Mouse (Mus musculus): Measurements from ENCODE around the gene Otud7b. TPM values are rescaled to one million over a fixed set of nuclear protein-coding genes. Genes with fewer than 3 reads are reported as not detected.

Gene Otud7b
- polyA plus RNA-seq, 1 experiment from 2014 or later, result 20.7 TPM

GRCm38 (mm10) chr3:96070241-96070640, 34.1 kb upstream of the Otud7b start:
- no peaks in the 10 kb centered on the region for H3K36me3 ChIP-seq (ENCODE audit: insufficient read depth, low read length)
- no peaks in the 10 kb centered on the region for H3K27me3 ChIP-seq (ENCODE audit: insufficient read depth, low read length)
- H3K4me2 ChIP-seq (ENCODE audit: low read length), result no peak overlapping the region
- ATAC-seq (replicated peaks; ENCODE audit: low FRiP score, low read depth) (no peak), DNase-seq (ENCODE audit: low spot score) (no peak)
- H3K27ac ChIP-seq, result no peak overlapping the region
- no peak for TF ChIP-seq CTCF (IDR thresholded peaks at IDR 0.05; ENCODE audit: low read depth)
- no peaks in the 10 kb centered on the region for H3K4me1 ChIP-seq (replicated peaks; ENCODE audit: insufficient read depth, low read length)
- no peak overlapping the region for H3K9ac ChIP-seq (ENCODE audit: low read depth, low read length)
- no peaks in the 10 kb centered on the region for H3K9me3 ChIP-seq (replicated peaks; ENCODE audit: low read length)
- 52% methylated on average over 4 of the region's 4 CpGs for WGBS
- no peak overlapping the region for H3K4me3 ChIP-seq (replicated peaks; ENCODE audit: low read depth, low read length)

DNA sequence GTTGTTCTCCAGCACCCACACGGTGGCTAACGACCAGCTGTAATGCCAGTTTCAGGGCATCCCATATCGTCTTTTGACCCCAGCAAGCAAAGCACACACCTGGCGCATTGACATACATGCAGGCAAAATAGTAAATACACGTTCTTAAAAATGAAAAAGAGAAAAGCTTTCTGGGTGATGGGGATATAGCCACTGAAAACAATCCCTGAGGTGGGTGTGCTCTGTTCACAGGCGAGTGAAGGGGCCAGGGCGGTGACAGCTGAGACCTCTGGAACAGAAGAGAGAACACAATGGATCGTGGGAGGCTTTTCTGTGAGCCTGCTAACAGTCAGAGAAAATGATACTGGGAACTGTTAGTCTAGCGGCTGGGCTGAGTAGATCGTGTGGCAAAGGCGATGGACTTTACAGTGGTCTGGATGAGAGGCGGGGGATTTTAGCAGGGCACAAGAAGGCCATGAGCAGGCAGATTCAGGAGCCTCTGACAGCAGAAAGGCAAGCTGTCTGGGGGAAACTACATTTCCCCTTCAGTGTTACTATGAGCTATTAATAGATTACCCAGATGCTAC, 31.3 kb upstream of the Otud7b start:
- no peak for TF ChIP-seq CTCF (IDR thresholded peaks at IDR 0.05; ENCODE audit: low read depth)
- peak overlapping the region; percentile 31 for H3K4me2 ChIP-seq (ENCODE audit: low read length)
- ATAC-seq (replicated peaks; ENCODE audit: low FRiP score, low read depth), result no peak

GRCm38 (mm10) chr3:96078066-96078465, 26.3 kb upstream of the Otud7b start:
- Histone ChIP-seq H3K9ac (ENCODE audit: low read depth, low read length) (no peak overlapping the region), H3K4me1 (replicated peaks; ENCODE audit: insufficient read depth, low read length) (no peaks in the 10 kb centered on the region), H3K9me3 (replicated peaks; ENCODE audit: low read length) (no peaks in the 10 kb centered on the region), H3K27me3 (ENCODE audit: insufficient read depth, low read length) (no peaks in the 10 kb centered on the region), H3K4me3 (replicated peaks; ENCODE audit: low read depth, low read length) (no peak overlapping the region), H3K27ac (no peak overlapping the region), H3K4me2 (ENCODE audit: low read length) (no peak overlapping the region), H3K36me3 (ENCODE audit: insufficient read depth, low read length) (no peaks in the 10 kb centered on the region)
- no peak for TF ChIP-seq CTCF (IDR thresholded peaks at IDR 0.05; ENCODE audit: low read depth)
- DNase-seq (ENCODE audit: low spot score) (no peak), ATAC-seq (replicated peaks; ENCODE audit: low FRiP score, low read depth) (no peak)
- WGBS, result 83% methylated on average over 6 of the region's 6 CpGs

More for the DNA sequence above, 31.3 kb upstream of the Otud7b start:
- WGBS, result 41% methylated on average over 12 of the region's 12 CpGs
- no peaks in the 10 kb centered on the region for H3K36me3 ChIP-seq (ENCODE audit: insufficient read depth, low read length)
- no peaks in the 10 kb centered on the region for H3K27me3 ChIP-seq (ENCODE audit: insufficient read depth, low read length)
- H3K4me3 ChIP-seq (replicated peaks; ENCODE audit: low read depth, low read length), result no peak overlapping the region
- no peaks in the 10 kb centered on the region for H3K4me1 ChIP-seq (replicated peaks; ENCODE audit: insufficient read depth, low read length)
- no peak overlapping the region for H3K9ac ChIP-seq (ENCODE audit: low read depth, low read length)
- H3K9me3 ChIP-seq (replicated peaks; ENCODE audit: low read length), result no peaks in the 10 kb centered on the region
- H3K27ac ChIP-seq, result no peak overlapping the region
- peak; percentile 77 for DNase-seq (ENCODE audit: low spot score)

- DNase-seq (ENCODE audit: low spot score) (no peak), ATAC-seq (replicated peaks; ENCODE audit: low FRiP score, low read depth) (no peak)
- no peak for TF ChIP-seq CTCF (IDR thresholded peaks at IDR 0.05; ENCODE audit: low read depth)
- no peaks in the 10 kb centered on the region for H3K36me3 ChIP-seq (ENCODE audit: insufficient read depth, low read length)
- H3K9ac ChIP-seq (ENCODE audit: low read depth, low read length), result no peak overlapping the region
- no peak overlapping the region for H3K4me3 ChIP-seq (replicated peaks; ENCODE audit: low read depth, low read length)
- H3K4me1 ChIP-seq (replicated peaks; ENCODE audit: insufficient read depth, low read length), result no peaks in the 10 kb centered on the region
- no peaks in the 10 kb centered on the region for H3K27me3 ChIP-seq (ENCODE audit: insufficient read depth, low read length)
- H3K27ac ChIP-seq, result no peak overlapping the region
- H3K9me3 ChIP-seq (replicated peaks; ENCODE audit: low read length), result no peaks in the 10 kb centered on the region
- no peak overlapping the region for H3K4me2 ChIP-seq (ENCODE audit: low read length)
- 46% methylated on average over 3 of the region's 3 CpGs for WGBS
Measured at GRCm38 (mm10) chr3:96078711-96079110, 25.6 kb upstream of the Otud7b start.

- Histone ChIP-seq H3K9me3 (replicated peaks; ENCODE audit: low read length) (no peaks in the 10 kb centered on the region), H3K27me3 (ENCODE audit: insufficient read depth, low read length) (no peaks in the 10 kb centered on the region), H3K36me3 (ENCODE audit: insufficient read depth, low read length) (no peaks in the 10 kb centered on the region), H3K9ac (ENCODE audit: low read depth, low read length) (no peak overlapping the region), H3K4me1 (replicated peaks; ENCODE audit: insufficient read depth, low read length) (no peaks in the 10 kb centered on the region), H3K4me2 (ENCODE audit: low read length) (no peak overlapping the region), H3K27ac (no peak overlapping the region), H3K4me3 (replicated peaks; ENCODE audit: low read depth, low read length) (no peak overlapping the region)
- ATAC-seq (replicated peaks; ENCODE audit: low FRiP score, low read depth) (no peak), DNase-seq (ENCODE audit: low spot score) (peak; percentile 59)
- peak; percentile 78 for TF ChIP-seq CTCF (IDR thresholded peaks at IDR 0.05; ENCODE audit: low read depth)
- 72% methylated on average over 1 of the region's 1 CpGs for WGBS
Measured at GRCm38 (mm10) chr3:96081006-96081405, 23.3 kb upstream of the Otud7b start.

DNA sequence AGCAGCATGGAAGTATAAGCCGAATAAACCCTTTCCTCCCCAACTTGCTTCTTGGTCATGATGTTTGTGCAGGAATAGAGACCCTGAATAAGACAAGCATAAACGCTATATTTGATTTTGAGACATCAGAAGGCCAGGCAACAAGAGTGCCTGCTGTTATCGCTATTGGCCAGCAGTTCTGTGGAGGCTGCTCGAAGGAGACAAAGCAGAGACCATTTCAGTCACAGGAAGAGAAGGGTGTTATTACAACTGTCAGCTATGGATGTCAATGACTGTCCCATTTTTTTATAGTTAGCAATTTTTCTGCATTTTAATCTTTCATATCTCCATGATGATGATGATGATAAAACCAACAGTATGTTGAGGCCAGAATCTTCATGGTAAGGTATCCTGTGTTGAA, 22.7 kb upstream of the Otud7b start:
- DNase-seq (ENCODE audit: low spot score), result no peak
- Histone ChIP-seq H3K36me3 (ENCODE audit: insufficient read depth, low read length) (no peaks in the 10 kb centered on the region), H3K4me3 (replicated peaks; ENCODE audit: low read depth, low read length) (no peak overlapping the region), H3K9me3 (replicated peaks; ENCODE audit: low read length) (no peaks in the 10 kb centered on the region), H3K9ac (ENCODE audit: low read depth, low read length) (no peak overlapping the region), H3K27ac (no peak overlapping the region), H3K4me1 (replicated peaks; ENCODE audit: insufficient read depth, low read length) (no peaks in the 10 kb centered on the region), H3K4me2 (ENCODE audit: low read length) (no peak overlapping the region), H3K27me3 (ENCODE audit: insufficient read depth, low read length) (no peaks in the 10 kb centered on the region)
- no peak for TF ChIP-seq CTCF (IDR thresholded peaks at IDR 0.05; ENCODE audit: low read depth)
- WGBS, result 88% methylated on average over 4 of the region's 4 CpGs
- no peak for ATAC-seq (replicated peaks; ENCODE audit: low FRiP score, low read depth)

GRCm38 (mm10) chr3:96082100-96082499, 22.2 kb upstream of the Otud7b start:
- no peak for TF ChIP-seq CTCF (IDR thresholded peaks at IDR 0.05; ENCODE audit: low read depth)
- H3K9me3 ChIP-seq (replicated peaks; ENCODE audit: low read length), result no peaks in the 10 kb centered on the region
- H3K27ac ChIP-seq, result no peak overlapping the region
- no peaks in the 10 kb centered on the region for H3K4me1 ChIP-seq (replicated peaks; ENCODE audit: insufficient read depth, low read length)
- H3K36me3 ChIP-seq (ENCODE audit: insufficient read depth, low read length), result no peaks in the 10 kb centered on the region
- no peak overlapping the region for H3K4me3 ChIP-seq (replicated peaks; ENCODE audit: low read depth, low read length)
- H3K4me2 ChIP-seq (ENCODE audit: low read length), result no peak overlapping the region
- H3K27me3 ChIP-seq (ENCODE audit: insufficient read depth, low read length), result no peaks in the 10 kb centered on the region
- no peak overlapping the region for H3K9ac ChIP-seq (ENCODE audit: low read depth, low read length)
- DNase-seq (ENCODE audit: low spot score) (no peak), ATAC-seq (replicated peaks; ENCODE audit: low FRiP score, low read depth) (no peak)
- 83% methylated on average over 2 of the region's 2 CpGs for WGBS

Measured in kidney, postnatal 0 days (tissue).